Mouse (Mus musculus) small intestine, adult 2 months (tissue): ENCODE data around the gene Disp1.

Experiments used
- CTCF ChIP-seq: fragments of 200-500 bp; IDR thresholded peaks from 2 replicates; pipeline ENCODE4 v1.5.1; 2012; ENCODE audit warnings: low read depth, mild to moderate bottlenecking, control low read depth, inconsistent platforms, low read length, moderate library complexity, mixed read lengths; ENCODE audit not compliant: insufficient replicate concordance, insufficient read length; ENCODE audit errors: extremely low read depth
- POLR2A ChIP-seq: fragments of 200-500 bp; IDR thresholded peaks from 2 replicates; pipeline ENCODE4 v1.6.1; 2012; ENCODE audit warnings: low read depth, mild to moderate bottlenecking, control low read depth, inconsistent platforms, low read length, moderate library complexity

GRCm38 (mm10) chr1:183095454-183096088 is 125.8 kb downstream of the Disp1 start:
- TF ChIP-seq POLR2A (no peak), CTCF (no peak)
